Mouse (Mus musculus): ENCODE measurements around the gene Cacna1d. TPM values are rescaled to one million over a fixed set of nuclear protein-coding genes. Genes with fewer than 3 reads are reported as not detected.

Cacna1d gene
- polyA plus RNA-seq, 2 experiments, result 4.9 to 13.0 TPM

DNA sequence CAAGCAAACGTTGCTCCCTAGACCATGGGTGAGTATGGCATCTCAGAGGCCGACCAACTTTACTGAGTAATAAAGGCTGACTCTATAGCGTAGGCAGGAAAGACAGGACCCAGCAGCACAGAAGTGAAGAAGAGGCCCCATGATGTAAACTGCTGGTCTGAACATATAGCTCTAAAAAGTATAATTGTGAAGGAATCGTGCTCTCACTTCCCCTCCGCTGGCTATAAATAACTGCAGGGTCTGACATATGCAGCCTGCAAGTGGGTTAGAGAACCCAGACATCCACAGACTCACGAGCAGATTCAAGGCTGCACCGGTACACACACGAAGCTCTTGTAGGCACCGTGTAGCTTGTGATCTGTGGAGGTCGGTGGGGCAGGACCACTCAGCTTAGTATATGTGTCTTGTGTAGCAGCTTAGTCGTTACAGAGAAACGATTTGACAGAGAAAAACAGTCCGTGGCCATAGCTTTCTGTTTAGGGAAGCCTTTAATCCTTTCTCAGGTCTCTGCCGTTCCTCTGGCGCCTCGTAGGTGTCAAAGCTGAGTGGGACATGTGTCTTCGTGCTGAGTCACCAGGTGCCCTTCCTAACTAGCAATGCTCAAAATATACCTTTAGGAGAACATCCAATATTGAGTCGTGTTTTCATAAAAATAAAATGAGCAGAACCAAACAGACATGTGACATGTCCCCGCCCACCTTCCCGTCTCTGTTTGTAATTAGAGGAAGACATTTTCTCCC is 366.1 kb downstream of the Cacna1d start:
- Histone ChIP-seq H3K4me3 (replicated peaks; ENCODE audit: low read length) (no peak overlapping the region), H3K27ac (replicated peaks; ENCODE audit: low read depth, low read length) (no peak overlapping the region), H3K9me3 (ENCODE audit: control insufficient read depth, low read length) (no peaks in the 10 kb centered on the region), H3K9ac (ENCODE audit: low read depth, low read length, severe bottlenecking) (no peak overlapping the region), H3K27me3 (ENCODE audit: control insufficient read depth, insufficient read depth, low read length) (no peaks in the 10 kb centered on the region), H3K4me1 (ENCODE audit: control insufficient read depth, insufficient read depth, low read length) (no peaks in the 10 kb centered on the region), H3K4me2 (replicated peaks; ENCODE audit: low read depth, low read length, severe bottlenecking) (no peak overlapping the region), H3K36me3 (ENCODE audit: control insufficient read depth, insufficient read depth, low read length) (peaks cover 3% of the 10 kb centered on the region; the same call in 1 of the 2 replicates)
- WGBS, result 55% methylated on average over 20 of the region's 20 CpGs
- DNase-seq (ENCODE audit: low spot score) (no peak), ATAC-seq (ENCODE audit: low FRiP score, low read depth) (no peak)
- no peak for TF ChIP-seq POLR2A (IDR thresholded peaks at IDR 0.05; ENCODE audit: borderline replicate concordance, extremely low read depth, insufficient read depth, insufficient read length)

DNA sequence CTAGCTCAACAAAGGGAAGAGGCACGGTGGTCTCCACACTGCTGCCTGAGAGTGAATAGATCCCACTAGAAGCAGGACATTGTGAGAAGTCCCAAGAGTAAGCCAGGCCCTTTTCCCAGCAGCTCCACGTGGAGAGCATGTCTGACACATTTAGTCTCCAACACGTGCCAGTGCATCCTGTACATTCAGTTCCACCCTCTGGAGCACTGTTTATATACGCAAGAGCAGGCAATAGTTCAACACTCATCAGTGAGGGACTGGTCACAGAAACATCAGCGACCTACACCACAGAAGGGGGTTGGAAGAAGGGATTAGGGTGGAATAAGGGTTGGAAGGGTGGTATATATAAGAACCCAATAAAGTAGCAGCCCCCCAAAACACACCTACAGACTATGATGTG is 371.2 kb downstream of the Cacna1d start:
- no peak for TF ChIP-seq POLR2A (IDR thresholded peaks at IDR 0.05; ENCODE audit: borderline replicate concordance, extremely low read depth, insufficient read depth, insufficient read length)
- 77% methylated on average over 5 of the region's 5 CpGs for WGBS
- no peak overlapping the region for H3K27ac ChIP-seq (replicated peaks; ENCODE audit: low read depth, low read length)
- H3K9me3 ChIP-seq (ENCODE audit: control insufficient read depth, low read length), result no peaks in the 10 kb centered on the region
- DNase-seq (ENCODE audit: low spot score) (no peak), ATAC-seq (ENCODE audit: low FRiP score, low read depth) (no peak)
- H3K4me2 ChIP-seq (replicated peaks; ENCODE audit: low read depth, low read length, severe bottlenecking), result no peak overlapping the region
- no peak overlapping the region for H3K4me3 ChIP-seq (replicated peaks; ENCODE audit: low read length)
- H3K4me1 ChIP-seq (ENCODE audit: control insufficient read depth, insufficient read depth, low read length), result no peaks in the 10 kb centered on the region; the same call in 1 of the 2 replicates
- H3K36me3 ChIP-seq (ENCODE audit: control insufficient read depth, insufficient read depth, low read length), result peaks cover 3% of the 10 kb centered on the region; the same call in 1 of the 2 replicates
- H3K9ac ChIP-seq (ENCODE audit: low read depth, low read length, severe bottlenecking), result no peak overlapping the region
- no peaks in the 10 kb centered on the region for H3K27me3 ChIP-seq (ENCODE audit: control insufficient read depth, insufficient read depth, low read length)

- no peaks in the 10 kb centered on the region for H3K36me3 ChIP-seq (ENCODE audit: control insufficient read depth, insufficient read depth, low read length)
- H3K4me2 ChIP-seq (replicated peaks; ENCODE audit: low read depth, low read length, severe bottlenecking), result no peak overlapping the region
- H3K27ac ChIP-seq (replicated peaks; ENCODE audit: low read depth, low read length), result no peak overlapping the region
- ATAC-seq (ENCODE audit: low FRiP score, low read depth) (no peak), DNase-seq (ENCODE audit: low spot score) (no peak)
- no peaks in the 10 kb centered on the region for H3K9me3 ChIP-seq (ENCODE audit: control insufficient read depth, low read length)
- 31% methylated on average over 9 of the region's 9 CpGs for WGBS
- H3K4me3 ChIP-seq (replicated peaks; ENCODE audit: low read length), result no peak overlapping the region
- H3K4me1 ChIP-seq (ENCODE audit: control insufficient read depth, insufficient read depth, low read length), result no peaks in the 10 kb centered on the region; the same call in 1 of the 2 replicates
- no peak for TF ChIP-seq POLR2A (IDR thresholded peaks at IDR 0.05; ENCODE audit: borderline replicate concordance, extremely low read depth, insufficient read depth, insufficient read length)
- H3K9ac ChIP-seq (ENCODE audit: low read depth, low read length, severe bottlenecking), result no peak overlapping the region
- no peaks in the 10 kb centered on the region for H3K27me3 ChIP-seq (ENCODE audit: control insufficient read depth, insufficient read depth, low read length)
Observed at GRCm38 (mm10) chr14:30113392-30114108, 377.7 kb downstream of the Cacna1d start.

DNA sequence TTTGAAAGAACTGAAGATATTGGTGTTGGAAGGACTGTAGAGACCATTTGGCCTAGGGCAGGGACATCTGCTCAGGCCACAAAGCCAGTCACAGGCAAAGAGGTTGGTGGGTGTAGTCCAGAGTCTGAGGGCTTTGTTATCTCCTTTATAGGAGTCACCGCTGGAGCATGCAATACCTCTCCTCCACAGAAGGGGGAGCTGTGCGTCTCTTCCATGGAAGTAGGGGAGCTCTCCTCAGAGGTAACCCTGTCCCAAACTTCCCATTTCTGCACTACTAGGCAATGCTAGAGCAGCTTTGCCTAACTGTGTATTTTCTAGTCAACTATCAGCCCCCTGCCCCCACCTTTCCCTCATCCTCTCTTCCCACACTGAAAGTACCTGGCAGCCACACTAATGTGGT is 382.2 kb downstream of the Cacna1d start:
- DNase-seq (ENCODE audit: low spot score) (no peak), ATAC-seq (ENCODE audit: low FRiP score, low read depth) (no peak)
- Histone ChIP-seq H3K4me3 (replicated peaks; ENCODE audit: low read length) (no peak overlapping the region), H3K9ac (ENCODE audit: low read depth, low read length, severe bottlenecking) (no peak overlapping the region), H3K27me3 (ENCODE audit: control insufficient read depth, insufficient read depth, low read length) (no peaks in the 10 kb centered on the region), H3K9me3 (ENCODE audit: control insufficient read depth, low read length) (no peaks in the 10 kb centered on the region), H3K4me2 (replicated peaks; ENCODE audit: low read depth, low read length, severe bottlenecking) (no peak overlapping the region), H3K36me3 (ENCODE audit: control insufficient read depth, insufficient read depth, low read length) (no peaks in the 10 kb centered on the region), H3K4me1 (ENCODE audit: control insufficient read depth, insufficient read depth, low read length) (no peaks in the 10 kb centered on the region), H3K27ac (replicated peaks; ENCODE audit: low read depth, low read length) (no peak overlapping the region)
- TF ChIP-seq POLR2A (IDR thresholded peaks at IDR 0.05; ENCODE audit: borderline replicate concordance, extremely low read depth, insufficient read depth, insufficient read length), result no peak
- WGBS, result 50% methylated on average over 2 of the region's 2 CpGs

- no peaks in the 10 kb centered on the region for H3K27me3 ChIP-seq (ENCODE audit: control insufficient read depth, insufficient read depth, low read length)
- WGBS, result 89% methylated on average over 4 of the region's 4 CpGs
Observed at GRCm38 (mm10) chr14:30106550-30106949, 384.7 kb downstream of the Cacna1d start.

More at GRCm38 (mm10) chr14:30106550-30106949, 384.7 kb downstream of the Cacna1d start:
- H3K27ac ChIP-seq (replicated peaks; ENCODE audit: low read depth, low read length), result no peak overlapping the region
- no peaks in the 10 kb centered on the region for H3K36me3 ChIP-seq (ENCODE audit: control insufficient read depth, insufficient read depth, low read length)
- ATAC-seq (ENCODE audit: low FRiP score, low read depth) (no peak), DNase-seq (ENCODE audit: low spot score) (no peak)
- no peaks in the 10 kb centered on the region for H3K9me3 ChIP-seq (ENCODE audit: control insufficient read depth, low read length)
- H3K4me2 ChIP-seq (replicated peaks; ENCODE audit: low read depth, low read length, severe bottlenecking), result no peak overlapping the region
- no peak overlapping the region for H3K9ac ChIP-seq (ENCODE audit: low read depth, low read length, severe bottlenecking)
- no peak overlapping the region for H3K4me3 ChIP-seq (replicated peaks; ENCODE audit: low read length)
- TF ChIP-seq POLR2A (IDR thresholded peaks at IDR 0.05; ENCODE audit: borderline replicate concordance, extremely low read depth, insufficient read depth, insufficient read length), result no peak
- H3K4me1 ChIP-seq (ENCODE audit: control insufficient read depth, insufficient read depth, low read length), result no peaks in the 10 kb centered on the region

Data from limb, embryonic 14.5 days (tissue).